Mouse (Mus musculus) limb, embryonic 10.5 days (tissue): ENCODE measurements around the gene Aqp1. TPM values are rescaled to one million over a fixed set of nuclear protein-coding genes. Genes with fewer than 3 reads are reported as not detected.

Source experiments
- DNase-seq: peaks from one replicate; pipeline ENCODE4 v3.0.0-alpha.2; 2017; ENCODE audit warnings: low spot score
- H3K27ac ChIP-seq: fragments of 300-500 bp; sonication (generic); 2 replicates; pipeline ENCODE4 v1.5.1; 2016; ENCODE audit warnings: mild to moderate bottlenecking
- H3K27me3 ChIP-seq: fragments of 300-500 bp; sonication (generic); 2 replicates; pipeline ENCODE4 v1.6.1; 2016; ENCODE audit warnings: low read depth, mild to moderate bottlenecking; ENCODE audit not compliant: poor library complexity, severe bottlenecking
- H3K36me3 ChIP-seq: fragments of 300-500 bp; sonication (generic); 2 replicates; pipeline ENCODE4 v1.6.1; 2016; ENCODE audit warnings: mild to moderate bottlenecking, moderate library complexity
- H3K4me1 ChIP-seq: fragments of 300-500 bp; sonication (generic); 2 replicates; pipeline ENCODE4 v1.6.1; 2016
- H3K4me3 ChIP-seq: fragments of 300-500 bp; sonication (generic); 2 replicates; pipeline ENCODE4 v1.5.1; 2016; ENCODE audit warnings: mild to moderate bottlenecking, moderate library complexity
- H3K9me3 ChIP-seq: fragments of 300-500 bp; sonication (generic); replicated peaks from 2 replicates; pipeline ENCODE4 v1.6.1; 2016; ENCODE audit warnings: mild to moderate bottlenecking
- WGBS: fragments of 180-500 bp; shearing (Covaris S2); methylation state at CpG from one replicate; pipeline ENCODE4 v1.1.7; 2016; 5-methylcytosine and 5-hydroxymethylcytosine counted together
- polyA plus RNA-seq: library from polyadenylated mRNA; unstranded; fragments of >200 nt; fragmentation: Nextera tagmentation; extraction: Ambion mirVana; gene quantifications from 2 replicates; pipeline ENCODE4 v1.2.1, GENCODE M21; 2016

The Aqp1 gene
- polyA plus RNA-seq, 1 experiment from 2014 or later: 1.1 TPM

- Histone ChIP-seq H3K36me3 (no peaks in the 10 kb centered on the region), H3K9me3 (no peaks in the 10 kb centered on the region), H3K4me3 (no peak overlapping the region), H3K27ac (no peak overlapping the region), H3K27me3 (no peaks in the 10 kb centered on the region), H3K4me1 (peaks cover 46% of the 10 kb centered on the region)
- 86% methylated on average over 5 of the region's 5 CpGs for WGBS
- no peak for DNase-seq
Measured at GRCm38 (mm10) chr6:55337242-55337641, 1.0 kb downstream of the Aqp1 start.

DNA sequence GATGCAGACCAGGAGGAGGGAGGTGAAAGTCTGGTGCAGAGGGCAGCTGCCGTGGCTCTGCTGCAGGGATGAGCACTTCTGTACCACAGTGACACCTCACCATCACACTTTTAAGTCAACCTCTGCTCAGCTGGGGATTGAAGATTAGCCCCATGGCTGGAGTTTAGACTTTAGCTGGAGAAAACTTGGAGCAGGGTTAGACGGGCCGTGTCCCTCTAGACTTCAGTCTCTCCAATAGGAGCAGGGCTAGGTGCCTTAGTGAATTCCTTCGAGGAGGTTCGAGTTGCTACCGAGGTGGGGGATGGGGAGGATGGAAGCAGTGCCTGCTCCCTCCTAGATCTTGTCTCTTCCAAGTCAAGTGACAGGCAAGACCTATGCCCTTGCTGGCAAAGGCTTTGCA is 1.8 kb downstream of the Aqp1 start:
- H3K27ac ChIP-seq: no peak overlapping the region
- no peak for DNase-seq
- H3K36me3 ChIP-seq: no peaks in the 10 kb centered on the region
- WGBS: 51% methylated on average over 6 of the region's 6 CpGs
- H3K4me3 ChIP-seq: no peak overlapping the region
- no peaks in the 10 kb centered on the region for H3K9me3 ChIP-seq
- H3K4me1 ChIP-seq: peaks cover 46% of the 10 kb centered on the region
- H3K27me3 ChIP-seq: no peaks in the 10 kb centered on the region

DNA sequence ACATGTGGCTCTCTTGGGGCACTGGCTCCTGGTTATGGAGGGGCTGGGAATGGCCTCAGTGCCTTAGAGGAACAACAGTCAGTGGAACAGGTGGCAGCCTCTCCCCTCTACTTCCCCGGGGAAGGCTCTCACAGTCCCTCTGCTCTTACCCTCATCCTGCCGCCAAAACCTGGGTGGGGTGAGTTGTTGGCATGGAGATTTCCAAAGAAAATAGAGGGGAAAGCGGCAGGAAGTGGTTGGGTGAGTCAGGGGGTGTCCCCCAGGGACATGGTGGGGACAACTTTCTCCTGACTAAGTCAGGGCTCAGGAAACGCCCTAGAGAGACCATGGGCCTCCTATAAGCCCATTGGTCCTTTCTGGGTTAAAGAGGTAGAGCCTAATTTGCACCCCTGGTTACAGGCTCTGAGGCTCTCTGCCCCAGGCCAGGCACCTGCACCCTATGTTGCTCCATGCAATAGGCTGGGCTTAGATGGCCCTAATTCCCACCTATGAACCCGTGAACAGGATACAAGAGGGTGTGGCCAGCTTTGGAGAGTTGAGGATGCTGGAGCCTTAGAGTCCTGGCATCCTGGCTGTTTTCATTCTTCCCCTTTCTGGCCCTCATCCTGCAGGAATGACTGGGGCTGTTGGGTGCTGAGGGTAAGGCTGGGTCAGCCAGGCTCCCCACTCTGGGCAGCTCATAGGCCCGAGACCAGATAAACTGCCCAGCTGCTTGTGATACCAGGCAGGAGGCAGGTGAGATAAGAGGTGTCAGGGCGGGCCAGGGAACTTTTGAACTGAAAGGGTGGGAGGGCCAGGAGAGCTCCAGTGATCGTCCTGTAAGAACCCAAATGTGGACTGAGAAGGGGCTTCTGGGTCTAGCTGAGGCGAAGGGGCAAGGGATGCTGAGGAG is 2.9 kb downstream of the Aqp1 start:
- Histone ChIP-seq H3K4me1 (peaks cover 43% of the 10 kb centered on the region), H3K27me3 (no peaks in the 10 kb centered on the region), H3K27ac (0 out of 2 replicates have a peak overlapping the region, but pooled peaks have one; percentile 9), H3K4me3 (no peak overlapping the region), H3K9me3 (no peaks in the 10 kb centered on the region), H3K36me3 (no peaks in the 10 kb centered on the region)
- 78% methylated on average over 9 of the region's 9 CpGs for WGBS
- no peak for DNase-seq

GRCm38 (mm10) chr6:55341688-55342087 is 5.5 kb downstream of the Aqp1 start:
- WGBS: 44% methylated on average over 5 of the region's 5 CpGs
- H3K4me1 ChIP-seq: peaks cover 28% of the 10 kb centered on the region

GRCm38 (mm10) chr6:55342328-55342727 is 6.1 kb downstream of the Aqp1 start:
- 81% methylated on average over 9 of the region's 9 CpGs for WGBS
- no peak overlapping the region for H3K4me3 ChIP-seq
- H3K9me3 ChIP-seq: no peaks in the 10 kb centered on the region
- H3K27ac ChIP-seq: no peak overlapping the region
- no peaks in the 10 kb centered on the region for H3K27me3 ChIP-seq
- DNase-seq: no peak
- no peaks in the 10 kb centered on the region for H3K36me3 ChIP-seq
- peaks cover 26% of the 10 kb centered on the region for H3K4me1 ChIP-seq

More at GRCm38 (mm10) chr6:55341688-55342087, 5.5 kb downstream of the Aqp1 start:
- Histone ChIP-seq H3K27ac (no peak overlapping the region), H3K36me3 (no peaks in the 10 kb centered on the region), H3K27me3 (no peaks in the 10 kb centered on the region), H3K9me3 (no peaks in the 10 kb centered on the region), H3K4me3 (no peak overlapping the region)
- DNase-seq: no peak

- Histone ChIP-seq H3K4me3 (no peak overlapping the region), H3K4me1 (peaks cover 26% of the 10 kb centered on the region), H3K9me3 (no peaks in the 10 kb centered on the region), H3K27me3 (no peaks in the 10 kb centered on the region), H3K36me3 (no peaks in the 10 kb centered on the region), H3K27ac (no peak overlapping the region)
- 91% methylated on average over 10 of the region's 10 CpGs for WGBS
- no peak for DNase-seq
Measured at GRCm38 (mm10) chr6:55343446-55343845, 7.2 kb downstream of the Aqp1 start.

DNA sequence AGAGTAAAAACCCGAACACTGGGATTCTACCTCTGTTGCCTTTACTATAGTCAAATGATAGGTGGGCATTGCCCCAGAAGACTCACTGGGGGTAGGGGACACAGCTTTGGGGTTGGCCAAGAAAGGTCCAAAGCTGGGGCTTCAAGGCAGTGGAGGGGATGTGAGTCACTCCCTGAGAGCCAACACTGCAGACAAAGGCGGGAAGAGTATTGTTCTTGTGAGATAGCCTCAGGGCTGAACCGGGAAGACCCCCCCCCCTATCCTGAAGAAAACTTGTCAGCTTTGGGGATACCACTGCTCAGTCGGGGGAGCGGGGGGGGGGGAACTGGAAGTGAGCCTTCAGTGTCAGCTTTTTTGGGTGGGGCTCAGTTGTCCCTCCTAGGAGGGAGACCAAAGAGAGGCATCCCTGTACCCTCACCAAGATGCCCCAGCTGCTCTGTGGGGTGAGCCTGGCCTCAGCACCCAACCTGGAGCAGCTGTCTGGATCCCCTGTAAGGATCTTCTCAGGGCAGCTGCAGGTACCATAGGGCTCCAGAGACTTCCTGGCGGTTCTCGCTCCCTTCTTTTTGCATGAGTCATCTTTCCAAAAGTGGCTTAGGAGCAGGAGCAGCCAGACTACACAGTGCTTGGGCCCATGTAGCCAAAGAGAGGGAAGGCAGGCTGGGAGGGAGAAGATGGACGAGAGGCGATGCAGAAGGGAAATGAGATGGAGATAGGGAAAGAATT is 8.2 kb downstream of the Aqp1 start:
- Histone ChIP-seq H3K9me3 (no peaks in the 10 kb centered on the region), H3K36me3 (no peaks in the 10 kb centered on the region), H3K4me1 (peaks cover 18% of the 10 kb centered on the region), H3K27ac (no peak overlapping the region), H3K27me3 (no peaks in the 10 kb centered on the region), H3K4me3 (no peak overlapping the region)
- no peak for DNase-seq
- 89% methylated on average over 9 of the region's 9 CpGs for WGBS

DNA sequence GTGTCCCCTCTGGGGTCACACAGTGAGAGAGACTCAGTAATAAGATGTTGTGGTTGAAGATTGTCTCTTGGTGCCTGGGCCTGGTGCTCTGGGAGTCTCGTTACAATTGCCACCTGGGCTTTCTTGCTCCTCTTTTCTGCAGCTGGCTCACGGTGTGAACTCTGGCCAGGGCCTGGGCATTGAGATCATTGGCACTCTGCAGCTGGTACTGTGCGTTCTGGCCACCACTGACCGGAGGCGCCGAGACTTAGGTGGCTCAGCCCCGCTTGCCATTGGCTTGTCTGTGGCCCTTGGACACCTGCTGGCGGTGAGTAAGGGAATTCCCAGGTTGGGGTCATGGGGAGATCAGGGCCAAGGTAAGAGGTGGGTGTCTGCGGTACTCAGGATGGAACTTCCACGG is 9.0 kb downstream of the Aqp1 start:
- no peak overlapping the region for H3K27ac ChIP-seq
- 88% methylated on average over 10 of the region's 10 CpGs for WGBS
- no peak for DNase-seq

GRCm38 (mm10) chr6:55346491-55346890 is 10.3 kb downstream of the Aqp1 start:
- Histone ChIP-seq H3K36me3 (no peaks in the 10 kb centered on the region), H3K27ac (no peak overlapping the region), H3K4me1 (peaks cover 13% of the 10 kb centered on the region; the same call in 1 of the 2 replicates), H3K27me3 (no peaks in the 10 kb centered on the region), H3K4me3 (no peak overlapping the region), H3K9me3 (no peaks in the 10 kb centered on the region)
- 79% methylated on average over 7 of the region's 7 CpGs for WGBS
- no peak for DNase-seq

More for the DNA sequence above, 9.0 kb downstream of the Aqp1 start:
- H3K4me1 ChIP-seq: peaks cover 15% of the 10 kb centered on the region; the same call in 1 of the 2 replicates
- no peak overlapping the region for H3K4me3 ChIP-seq
- H3K27me3 ChIP-seq: no peaks in the 10 kb centered on the region
- H3K36me3 ChIP-seq: no peaks in the 10 kb centered on the region
- H3K9me3 ChIP-seq: no peaks in the 10 kb centered on the region

GRCm38 (mm10) chr6:55347711-55348571 is 11.7 kb downstream of the Aqp1 start:
- no peak overlapping the region for H3K4me3 ChIP-seq
- no peak overlapping the region for H3K27ac ChIP-seq
- 93% methylated on average over 5 of the region's 5 CpGs for WGBS
- H3K4me1 ChIP-seq: peaks cover 9% of the 10 kb centered on the region; the same call in 1 of the 2 replicates
- H3K36me3 ChIP-seq: no peaks in the 10 kb centered on the region
- no peaks in the 10 kb centered on the region for H3K27me3 ChIP-seq
- DNase-seq: no peak
- no peaks in the 10 kb centered on the region for H3K9me3 ChIP-seq

GRCm38 (mm10) chr6:55349231-55349630 is 13.0 kb downstream of the Aqp1 start:
- Histone ChIP-seq H3K4me1 (peaks cover 9% of the 10 kb centered on the region; the same call in 1 of the 2 replicates), H3K9me3 (no peaks in the 10 kb centered on the region), H3K4me3 (no peak overlapping the region), H3K27me3 (no peaks in the 10 kb centered on the region), H3K27ac (no peak overlapping the region), H3K36me3 (no peaks in the 10 kb centered on the region)
- WGBS: 88% methylated on average over 4 of the region's 4 CpGs
- no peak for DNase-seq

GRCm38 (mm10) chr6:55350383-55350952 is 14.2 kb downstream of the Aqp1 start:
- DNase-seq: no peak
- WGBS: 91% methylated on average over 6 of the region's 6 CpGs

More at GRCm38 (mm10) chr6:55350383-55350952, 14.2 kb downstream of the Aqp1 start:
- H3K36me3 ChIP-seq: no peaks in the 10 kb centered on the region
- peaks cover 7% of the 10 kb centered on the region; the same call in 1 of the 2 replicates for H3K4me1 ChIP-seq
- H3K27me3 ChIP-seq: no peaks in the 10 kb centered on the region
- H3K27ac ChIP-seq: no peak overlapping the region
- no peak overlapping the region for H3K4me3 ChIP-seq
- no peaks in the 10 kb centered on the region for H3K9me3 ChIP-seq
